Mouse (Mus musculus) ES-Bruce4 (cell line): Measurements from ENCODE around the gene Zfp2. TPM values are rescaled to one million over a fixed set of nuclear protein-coding genes. Genes with fewer than 3 reads are reported as not detected.

Experiments used
- H3K27ac ChIP-seq: 2 replicates; pipeline ENCODE4 v1.5.1; 2012; ENCODE audit warnings: low read length, inconsistent platforms; ENCODE audit not compliant: insufficient read depth
- H3K27me3 ChIP-seq: 2 replicates; pipeline ENCODE4 v1.6.1; 2012; ENCODE audit warnings: mild to moderate bottlenecking, low read length, inconsistent platforms; ENCODE audit not compliant: control insufficient read depth, poor library complexity, insufficient read depth, severe bottlenecking
- H3K36me3 ChIP-seq: 2 replicates; pipeline ENCODE4 v1.6.1; 2012; ENCODE audit warnings: inconsistent platforms, mild to moderate bottlenecking, low read length, moderate library complexity; ENCODE audit not compliant: control insufficient read depth, poor library complexity, insufficient read depth, severe bottlenecking
- H3K4me1 ChIP-seq: one replicate; pipeline ENCODE4 v1.8.1; 2011; ENCODE audit warnings: low read length; ENCODE audit not compliant: control insufficient read depth, insufficient read depth
- H3K4me3 ChIP-seq: 2 replicates; pipeline ENCODE4 v1.5.1; 2011; ENCODE audit warnings: low read depth, mild to moderate bottlenecking, low read length
- H3K9ac ChIP-seq: 2 replicates; pipeline ENCODE4 v1.6.1; 2012; ENCODE audit warnings: low read depth, mild to moderate bottlenecking, inconsistent platforms; ENCODE audit not compliant: poor library complexity, severe bottlenecking
- H3K9me3 ChIP-seq: replicated peaks from 2 replicates; pipeline ENCODE4 v1.6.1; 2012; ENCODE audit warnings: mild to moderate bottlenecking, low read length, inconsistent platforms; ENCODE audit not compliant: control insufficient read depth, poor library complexity, insufficient read depth, severe bottlenecking
- CTCF ChIP-seq: IDR thresholded peaks from one replicate; pipeline ENCODE4 v1.8.1; 2011; ENCODE audit warnings: low read depth, low read length
- EP300 ChIP-seq: IDR thresholded peaks from 2 replicates; pipeline ENCODE4 v1.6.1; 2011; ENCODE audit warnings: low read depth, low read length; ENCODE audit not compliant: insufficient read depth
- polyA plus RNA-seq: library from polyadenylated mRNA; stranded (reverse); fragments of >200 nt; gene quantifications from 2 replicates; pipeline ENCODE4 v1.2.4, GENCODE M21; 2011; ENCODE audit warnings: low read depth; ENCODE audit not compliant: missing spikeins, insufficient read depth, insufficient read length

The Zfp2 gene
- polyA plus RNA-seq, 1 experiment: 16.5 TPM

DNA sequence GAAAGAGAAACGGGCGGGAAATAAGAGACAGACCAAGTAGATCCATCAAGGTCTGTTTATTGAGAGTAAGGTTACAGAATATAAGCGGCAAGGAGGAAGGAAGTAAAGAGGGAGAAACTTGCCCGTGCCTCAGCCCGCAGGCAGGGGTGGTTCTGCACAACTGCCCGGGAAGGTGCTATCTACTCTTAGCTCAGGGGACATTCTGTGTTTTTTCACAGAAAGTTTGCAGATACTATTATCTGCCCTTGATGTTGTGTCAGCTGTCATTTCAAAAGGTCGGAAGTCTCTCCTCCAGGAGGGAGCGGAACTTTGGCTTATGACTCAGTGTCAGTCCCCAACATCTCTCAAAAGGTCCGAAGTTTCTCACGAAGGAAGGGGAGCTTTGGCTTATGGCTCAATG lies 66.7 kb downstream of the Zfp2 start:
- Histone ChIP-seq H3K27ac (no peak overlapping the region), H3K4me3 (no peak overlapping the region), H3K9ac (no peak overlapping the region), H3K36me3 (no peaks in the 10 kb centered on the region), H3K9me3 (no peaks in the 10 kb centered on the region), H3K4me1 (peaks cover 1% of the 10 kb centered on the region), H3K27me3 (peaks cover 14% of the 10 kb centered on the region)
- no peak for TF ChIP-seq CTCF
- TF ChIP-seq EP300: no peak

Other genes starting within 250 kb of the Zfp2 start
- 13.7 and 13.8 TPM in 2 replicates for gene Zfp354c, start 88.4 kb downstream of the Zfp2 start, polyA plus RNA-seq
- 0.45 and 0.50 TPM in 2 replicates for gene Zfp879, start 74.6 kb downstream of the Zfp2 start, polyA plus RNA-seq
- gene Grm6, start 65.5 kb downstream of the Zfp2 start, polyA plus RNA-seq: 0.25 TPM in 1 of 2 replicates, not detected in the other
- gene Zfp454, start 28.5 kb downstream of the Zfp2 start, polyA plus RNA-seq: 2.1 and 2.3 TPM in 2 replicates
- 0.52 and 1.0 TPM in 2 replicates for gene Zfp354b, start 15.5 kb upstream of the Zfp2 start, polyA plus RNA-seq
- not detected in 2 replicates for gene 4933414I15Rik, start 27.6 kb upstream of the Zfp2 start, polyA plus RNA-seq
- gene Prop1, start 37.6 kb upstream of the Zfp2 start, polyA plus RNA-seq: not detected in 2 replicates
- gene Olfr1378, start 50.4 kb upstream of the Zfp2 start, polyA plus RNA-seq: not detected in 2 replicates
- gene Olfr1377, start 65.8 kb upstream of the Zfp2 start, polyA plus RNA-seq: not detected in 2 replicates
- not detected in 2 replicates for gene Olfr51, start 87.4 kb upstream of the Zfp2 start, polyA plus RNA-seq
- gene Olfr54, start 98.1 kb upstream of the Zfp2 start, polyA plus RNA-seq: 0.16 TPM in 1 of 2 replicates, not detected in the other
- not detected in 2 replicates for gene Olfr1375, start 131.9 kb upstream of the Zfp2 start, polyA plus RNA-seq
- gene Zfp354a, start 143.1 kb upstream of the Zfp2 start, polyA plus RNA-seq: 3.5 and 3.9 TPM in 2 replicates